Mouse (Mus musculus) ovary, postnatal 10 days (tissue): ENCODE results near the gene Zyg11b.

Experiments
- DNase-seq: peaks from one replicate; pipeline ENCODE4 v3.0.0; 2022; ENCODE audit warnings: low spot score

Gene Zyg11b

GRCm38 (mm10) chr4:108196277-108196855 is 104.5 kb downstream of the Zyg11b start:
- DNase-seq = no peak

GRCm38 (mm10) chr4:108192821-108193323 is 108.0 kb downstream of the Zyg11b start:
- DNase-seq = no peak

- DNase-seq = no peak
Measured at GRCm38 (mm10) chr4:108182278-108182677, 118.6 kb downstream of the Zyg11b start.
